Mouse (Mus musculus): ENCODE measurements around the gene Tnrc18. TPM values are rescaled to one million over a fixed set of nuclear protein-coding genes. Genes with fewer than 3 reads are reported as not detected.

Gene Tnrc18
- polyA plus RNA-seq, 1 experiment from 2014 or later: 47.4 TPM

- H3K36me3 ChIP-seq (ENCODE audit: control insufficient read depth, insufficient read depth, low read length): no peaks in the 10 kb centered on the region
- H3K27me3 ChIP-seq (ENCODE audit: control insufficient read depth, insufficient read depth, low read length): no peaks in the 10 kb centered on the region
- DNase-seq: no peak
- no peak overlapping the region for H3K27ac ChIP-seq (replicated peaks; ENCODE audit: low read depth, low read length)
- H3K4me1 ChIP-seq (ENCODE audit: control insufficient read depth, insufficient read depth, low read length): no peaks in the 10 kb centered on the region
- H3K4me3 ChIP-seq (replicated peaks; ENCODE audit: low read depth, low read length): no peak overlapping the region
- H3K4me2 ChIP-seq (ENCODE audit: low read length): no peak overlapping the region
- no peak for ATAC-seq (ENCODE audit: low FRiP score, low TSS enrichment)
- WGBS: 97% methylated on average over 1 of the region's 1 CpGs
- no peak overlapping the region for H3K9ac ChIP-seq (replicated peaks; ENCODE audit: low read length)
- H3K9me3 ChIP-seq (ENCODE audit: control insufficient read depth, low read length): no peaks in the 10 kb centered on the region
Measured at GRCm38 (mm10) chr5:142679065-142679464, 138.4 kb downstream of the Tnrc18 start.

DNA sequence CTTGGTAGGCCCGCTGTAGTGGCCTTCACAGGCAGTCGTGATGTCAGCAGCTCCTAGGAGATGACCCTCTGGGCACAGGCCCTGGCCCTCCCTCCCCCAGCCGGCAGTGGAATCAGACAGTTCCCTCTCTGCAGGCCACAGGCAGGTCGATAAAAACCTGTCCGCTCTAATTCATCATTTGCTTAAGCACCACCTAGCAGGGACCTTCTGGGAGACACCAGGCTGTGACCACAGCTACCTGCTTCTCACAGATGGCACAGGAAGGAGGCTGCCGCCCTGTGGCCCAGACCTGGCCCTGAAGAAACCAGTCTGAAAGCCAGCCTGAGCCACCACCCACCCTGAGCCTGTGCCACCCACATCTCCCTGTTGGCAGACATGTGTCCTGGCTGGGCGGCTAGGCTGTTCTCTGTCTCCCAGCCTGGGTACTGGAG, 139.3 kb downstream of the Tnrc18 start:
- no peak overlapping the region for H3K27ac ChIP-seq (replicated peaks; ENCODE audit: low read depth, low read length)
- H3K9me3 ChIP-seq (ENCODE audit: control insufficient read depth, low read length): no peaks in the 10 kb centered on the region
- no peak for ATAC-seq (ENCODE audit: low FRiP score, low TSS enrichment)
- no peaks in the 10 kb centered on the region for H3K36me3 ChIP-seq (ENCODE audit: control insufficient read depth, insufficient read depth, low read length)
- H3K4me2 ChIP-seq (ENCODE audit: low read length): no peak overlapping the region
- H3K9ac ChIP-seq (replicated peaks; ENCODE audit: low read length): no peak overlapping the region
- WGBS: 47% methylated on average over 7 of the region's 7 CpGs
- H3K27me3 ChIP-seq (ENCODE audit: control insufficient read depth, insufficient read depth, low read length): no peaks in the 10 kb centered on the region
- H3K4me1 ChIP-seq (ENCODE audit: control insufficient read depth, insufficient read depth, low read length): no peaks in the 10 kb centered on the region
- no peak overlapping the region for H3K4me3 ChIP-seq (replicated peaks; ENCODE audit: low read depth, low read length)
- DNase-seq: no peak

Other genes starting within 250 kb of the Tnrc18 start
- 33.5 and 35.3 TPM in 2 replicates for gene Mmd2, start 208.9 kb downstream of the Tnrc18 start, polyA plus RNA-seq (2014; fragmentation: Nextera tagmentation; extraction: Ambion mirVana)
- 41.2 and 48.3 TPM in 2 replicates for gene Wipi2, start 190.0 kb downstream of the Tnrc18 start, polyA plus RNA-seq (2014; fragmentation: Nextera tagmentation; extraction: Ambion mirVana)
- 78.0 and 82.6 TPM in 2 replicates for gene Slc29a4, start 125.2 kb downstream of the Tnrc18 start, polyA plus RNA-seq (2014; fragmentation: Nextera tagmentation; extraction: Ambion mirVana)
- gene Fbxl18, start 77.8 kb upstream of the Tnrc18 start, polyA plus RNA-seq (2014; fragmentation: Nextera tagmentation; extraction: Ambion mirVana): 28.6 and 28.8 TPM in 2 replicates
- 16,375 and 16,992 TPM in 2 replicates for gene Actb, start 89.1 kb upstream of the Tnrc18 start, polyA plus RNA-seq (2014; fragmentation: Nextera tagmentation; extraction: Ambion mirVana)
- 521 and 580 TPM in 2 replicates for gene Fscn1, start 142.7 kb upstream of the Tnrc18 start, polyA plus RNA-seq (2014; fragmentation: Nextera tagmentation; extraction: Ambion mirVana)